Comparison of ENCODE assay signal across 10 mouse cellular contexts in the genomic region with DNA sequence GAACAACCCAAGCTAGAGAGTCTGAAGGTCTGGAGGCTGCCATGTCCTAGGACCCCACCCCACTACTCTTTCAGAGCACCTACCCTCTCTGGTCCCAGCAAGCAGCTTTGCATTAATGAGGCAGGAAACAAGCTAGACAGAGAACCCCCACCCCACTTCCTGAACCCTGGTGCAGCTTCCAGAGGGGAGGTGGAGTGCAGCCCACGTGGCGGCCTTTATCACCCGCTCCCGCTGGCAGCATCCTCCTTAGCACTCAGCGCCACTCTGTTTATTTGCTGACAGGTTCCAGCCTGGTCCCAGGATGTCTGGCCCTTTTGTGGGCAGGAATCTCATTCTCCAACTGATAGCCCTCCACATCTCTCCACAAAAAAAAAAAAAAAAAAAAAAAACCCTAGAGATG. TPM values are rescaled to one million over a fixed set of nuclear protein-coding genes. Genes with fewer than 3 reads are reported as not detected.
A peak's percentile ranks its signal among the peaks of the same experiment; 100 is the strongest.
DNase-seq lines count a peak whose midpoint lies in the region; ATAC-seq and TF ChIP-seq lines count a peak whose summit lies in the region.
"Had no signal": no experiment of that assay in that cellular context is flagged by ENCODE, and none has a peak within 500 bp of the region (broad histone marks: within the 10 kb centered on the region; RNA-seq: fewer than 3 reads in every experiment).

No protein-coding gene starts in this region.

- no peaks in the 10 kb centered on the region for H3K79me2 ChIP-seq in heart, adult 2 months (replicated peaks; ENCODE audit: control insufficient read depth, insufficient read depth, low read length)

- H3K27me3 ChIP-seq in lung, embryonic 15.5 days: no peaks in the 10 kb centered on the region
- H3K27me3 ChIP-seq in heart, adult 2 months (ENCODE audit: control insufficient read depth, insufficient read depth, low read length): no peaks in the 10 kb centered on the region
- H3K27me3 ChIP-seq in forebrain, embryonic 16.5 days (replicated peaks; ENCODE audit: control insufficient read depth, insufficient read depth, low read length): no peaks in the 10 kb centered on the region

- no peak overlapping the region for H3K4me3 ChIP-seq in lung, embryonic 15.5 days
- H3K4me3 ChIP-seq in heart, adult 2 months: no peak overlapping the region
- no peak overlapping the region for H3K4me3 ChIP-seq in forebrain, embryonic 16.5 days (replicated peaks; ENCODE audit: low read length)

- H3K4me1 ChIP-seq in lung, embryonic 15.5 days: peaks cover 41% of the 10 kb centered on the region
- H3K4me1 ChIP-seq in heart, adult 2 months (ENCODE audit: control insufficient read depth, insufficient read depth, low read length): peaks cover 37% of the 10 kb centered on the region
- no peaks in the 10 kb centered on the region for H3K4me1 ChIP-seq in forebrain, embryonic 16.5 days (replicated peaks; ENCODE audit: control insufficient read depth, insufficient read depth, low read length)

- no peaks in the 10 kb centered on the region for H3K9me3 ChIP-seq in lung, embryonic 15.5 days
- H3K9me3 ChIP-seq in forebrain, embryonic 16.5 days (ENCODE audit: control insufficient read depth, low read length): no peaks in the 10 kb centered on the region

- H3K27ac ChIP-seq in lung, embryonic 15.5 days: peak overlapping the region; percentile 55; the same call in 1 of the 2 replicates
- H3K27ac ChIP-seq in heart, adult 2 months: peak overlapping the region; percentile 52
- H3K27ac ChIP-seq in forebrain, embryonic 16.5 days (ENCODE audit: low read length): no peak overlapping the region

- TF ChIP-seq CTCF in heart, adult 2 months (IDR thresholded peaks at IDR 0.05): no peak

- H3K4me2 ChIP-seq in lung, embryonic 15.5 days: no peak overlapping the region
- no peak overlapping the region for H3K4me2 ChIP-seq in forebrain, embryonic 16.5 days (ENCODE audit: low read length)

- no peak for DNase-seq in lung, postnatal 36 days
- peak; percentile 51 to 72 for DNase-seq in heart, adult 2 months
- DNase-seq in kidney, postnatal 14 days: peak; percentile 57
- DNase-seq in thymus, postnatal 36 days: peak; percentile 74 to 82
- DNase-seq in cerebellum, adult 9-10 months: no peak

- ATAC-seq in lung, embryonic 15.5 days (ENCODE audit: borderline replicate concordance, extremely low read depth, low FRiP score, low TSS enrichment): no peak
- no peak for ATAC-seq in forebrain, embryonic 16.5 days
- no peak for ATAC-seq in frontal cortex, adult (ENCODE audit: low TSS enrichment)

- H3K9ac ChIP-seq in lung, embryonic 15.5 days: no peak overlapping the region
- no peak overlapping the region for H3K9ac ChIP-seq in heart, adult 2 months (ENCODE audit: low read depth, low read length)
- H3K9ac ChIP-seq in forebrain, embryonic 16.5 days (replicated peaks; ENCODE audit: low read depth, low read length): no peak overlapping the region

- TF ChIP-seq EP300 in heart, adult 2 months (IDR thresholded peaks at IDR 0.05; ENCODE audit: insufficient read depth, low read depth, low read length): peak; percentile 85

- 9% methylated on average over 5 of the region's 5 CpGs for WGBS in lung, embryonic 15.5 days
- WGBS in heart, adult 2 months: 12% methylated on average over 5 of the region's 5 CpGs
- WGBS in forebrain, embryonic 16.5 days: 56% methylated on average over 5 of the region's 5 CpGs

- intact Hi-C loops in heart, adult 2 months (cut with DNase I): no loop called here

- TF ChIP-seq POLR2A in heart, adult 2 months (IDR thresholded peaks at IDR 0.05; ENCODE audit: insufficient read depth, low read depth, low read length): no peak

- peaks cover 3% of the 10 kb centered on the region; the same call in 1 of the 2 replicates for H3K36me3 ChIP-seq in lung, embryonic 15.5 days
- no peaks in the 10 kb centered on the region for H3K36me3 ChIP-seq in heart, adult 2 months (ENCODE audit: control insufficient read depth, insufficient read depth, low read length)
- H3K36me3 ChIP-seq in forebrain, embryonic 16.5 days (ENCODE audit: control insufficient read depth, insufficient read depth): no peaks in the 10 kb centered on the region

RNA-seq across cellular contexts. Expression of gene Sardh, which starts 38.3 kb away (rescaled TPM):
- polyA plus RNA-seq in lung, embryonic 15.5 days (2015; fragmentation: Nextera tagmentation; extraction: Ambion mirVana): 25.6 and 27.9 TPM in 2 replicates
- 1 to 10 TPM; 4.7 to 6.5 TPM for total RNA-seq in heart, adult 2 months (2021)
- polyA plus RNA-seq in heart, adult 2 months (2012; rRNA removed): 18.0 and 19.1 TPM in 2 replicates
- polyA plus RNA-seq in forebrain, embryonic 16.5 days (2015; fragmentation: Nextera tagmentation; extraction: Ambion mirVana): 4.1 and 5.8 TPM in 2 replicates
- total RNA-seq: neutrophil, adult 5-6 weeks had no signal

RNA-seq across cellular contexts. Expression of gene Dbh, which starts 44.8 kb away (rescaled TPM):
- polyA plus RNA-seq in lung, embryonic 15.5 days (2015; fragmentation: Nextera tagmentation; extraction: Ambion mirVana): 0.34 and 2.4 TPM in 2 replicates
- total RNA-seq in heart, adult 2 months (2021): 1 to 10 TPM; 1.1 to 2.1 TPM
- 7.7 and 9.4 TPM in 2 replicates for polyA plus RNA-seq in heart, adult 2 months (2012; rRNA removed)
- polyA plus RNA-seq in forebrain, embryonic 16.5 days (2015; fragmentation: Nextera tagmentation; extraction: Ambion mirVana): not detected in 2 replicates
- total RNA-seq: gastrocnemius, adult 18-20 months; neutrophil, adult 5-6 weeks had no signal

Comparison
In these comparisons a context has a peak if more than half of its experiments do, and no peak if none do; other contexts are left out.
1. DNase-seq: peak in heart, adult 2 months (2 of 2), kidney, postnatal 14 days (single experiment) and thymus, postnatal 36 days (2 of 2); none in lung, postnatal 36 days (single experiment) and cerebellum, adult 9-10 months (single experiment).